Mouse (Mus musculus) kidney, postnatal 0 days (tissue): ENCODE results near the gene Rtp2. TPM values are rescaled to one million over a fixed set of nuclear protein-coding genes. Genes with fewer than 3 reads are reported as not detected.

Experiments
- ATAC-seq: fragments of 200-750 bp; cut with Nextera tagmentation; replicated peaks from 2 replicates; pipeline ENCODE4 v1.8.0; 2017; ENCODE audit warnings: low read depth, moderate number of reproducible peaks, moderate TSS enrichment, moderate library complexity; ENCODE audit not compliant: low FRiP score
- DNase-seq: peaks from one replicate; pipeline ENCODE4 v3.0.0-alpha.2; 2016; ENCODE audit warnings: low spot score
- H3K27ac ChIP-seq: fragments of 300-500 bp; sonication (generic); 2 replicates; pipeline ENCODE4 v1.5.1; 2014; ENCODE audit warnings: mild to moderate bottlenecking
- H3K27me3 ChIP-seq: fragments of 300-500 bp; sonication (generic); 2 replicates; pipeline ENCODE4 v1.6.1; 2014; ENCODE audit warnings: low read length, mixed read lengths; ENCODE audit not compliant: insufficient read depth
- H3K36me3 ChIP-seq: fragments of 300-500 bp; sonication (generic); 2 replicates; pipeline ENCODE4 v1.6.1; 2014; ENCODE audit warnings: low read length, mixed read lengths; ENCODE audit not compliant: insufficient read depth
- H3K4me1 ChIP-seq: fragments of 300-500 bp; sonication (generic); replicated peaks from 2 replicates; pipeline ENCODE4 v1.6.1; 2014; ENCODE audit warnings: antibody characterized with exemption, low read length, mixed read lengths; ENCODE audit not compliant: insufficient read depth
- H3K4me2 ChIP-seq: fragments of 300-500 bp; sonication (generic); 2 replicates; pipeline ENCODE4 v1.6.1; 2014; ENCODE audit warnings: mild to moderate bottlenecking, low read length, moderate library complexity, mixed read lengths
- H3K4me3 ChIP-seq: fragments of 300-500 bp; sonication (generic); replicated peaks from 2 replicates; pipeline ENCODE4 v1.5.1; 2014; ENCODE audit warnings: low read depth, low read length
- H3K9ac ChIP-seq: fragments of 300-500 bp; sonication (generic); 2 replicates; pipeline ENCODE4 v1.6.1; 2014; ENCODE audit warnings: low read depth, low read length
- H3K9me3 ChIP-seq: fragments of 300-500 bp; sonication (generic); replicated peaks from 2 replicates; pipeline ENCODE4 v1.6.1; 2016; ENCODE audit warnings: low read length, inconsistent platforms, mixed read lengths
- CTCF ChIP-seq: IDR thresholded peaks from 2 replicates; pipeline ENCODE4 v1.5.1; 2016; ENCODE audit warnings: antibody characterized with exemption, low read depth, mild to moderate bottlenecking, moderate library complexity
- WGBS: fragments of 180-500 bp; shearing (Covaris S2); extraction: QIAGEN DNeasy Blood & Tissue Kit; methylation state at CpG from one replicate; pipeline ENCODE4 v1.1.7; 2014; 5-methylcytosine and 5-hydroxymethylcytosine counted together
- polyA plus RNA-seq: library from polyadenylated mRNA; unstranded; fragments of >200 nt; fragmentation: Nextera tagmentation; extraction: Ambion mirVana; gene quantifications from 2 replicates; pipeline ENCODE4 v1.2.1, GENCODE M21; 2015

The Rtp2 gene
- polyA plus RNA-seq, 1 experiment from 2014 or later, result not detected

GRCm38 (mm10) chr16:23898840-23899239, 33.4 kb downstream of the Rtp2 start:
- Histone ChIP-seq H3K36me3 (no peaks in the 10 kb centered on the region), H3K27ac (no peak overlapping the region), H3K27me3 (no peaks in the 10 kb centered on the region), H3K4me2 (peak overlapping the region; percentile 54), H3K9ac (no peak overlapping the region), H3K4me3 (no peak overlapping the region; the same call in 1 of the 2 replicates), H3K4me1 (no peaks in the 10 kb centered on the region), H3K9me3 (no peaks in the 10 kb centered on the region)
- DNase-seq (peak; percentile 91), ATAC-seq (no peak; the same call in 1 of the 2 replicates)
- whole genome bisulfite sequencing, result 11% methylated on average over 12 of the region's 12 CpGs
- peak; percentile 87 for TF ChIP-seq CTCF

- H3K27me3 ChIP-seq, result no peaks in the 10 kb centered on the region; the same call in 1 of the 2 replicates
- no peaks in the 10 kb centered on the region for H3K9me3 ChIP-seq
- H3K36me3 ChIP-seq, result no peaks in the 10 kb centered on the region
- H3K4me3 ChIP-seq, result peak overlapping the region; percentile 8; the same call in 1 of the 2 replicates
- DNase-seq (peak; percentile 95), ATAC-seq (peak; percentile 68; the same call in 1 of the 2 replicates)
- peak; percentile 87 for TF ChIP-seq CTCF
- H3K4me2 ChIP-seq, result peak overlapping the region; percentile 54
- no peaks in the 10 kb centered on the region for H3K4me1 ChIP-seq
- H3K9ac ChIP-seq, result no peak overlapping the region
- 3% methylated on average over 15 of the region's 15 CpGs for WGBS
- H3K27ac ChIP-seq, result no peak overlapping the region
Measured at GRCm38 (mm10) chr16:23897984-23898586, 34.1 kb downstream of the Rtp2 start.

- Histone ChIP-seq H3K4me1 (no peaks in the 10 kb centered on the region), H3K27me3 (no peaks in the 10 kb centered on the region; the same call in 1 of the 2 replicates), H3K9ac (no peak overlapping the region), H3K4me3 (peak overlapping the region; percentile 8; the same call in 1 of the 2 replicates), H3K4me2 (peak overlapping the region; percentile 54), H3K9me3 (no peaks in the 10 kb centered on the region), H3K36me3 (no peaks in the 10 kb centered on the region), H3K27ac (no peak overlapping the region)
- TF ChIP-seq CTCF, result no peak
- no peak for ATAC-seq
- DNase-seq, result peak; percentile 13
- 23% methylated on average over 5 of the region's 5 CpGs for WGBS
Measured at GRCm38 (mm10) chr16:23897486-23897885, 34.7 kb downstream of the Rtp2 start.

GRCm38 (mm10) chr16:23895135-23895534, 37.1 kb downstream of the Rtp2 start:
- peaks cover 11% of the 10 kb centered on the region for H3K27me3 ChIP-seq
- no peak for TF ChIP-seq CTCF
- H3K4me3 ChIP-seq, result no peak overlapping the region
- no peak overlapping the region for H3K9ac ChIP-seq
- DNase-seq (no peak), ATAC-seq (no peak)
- 82% methylated on average over 3 of the region's 3 CpGs for WGBS
- no peaks in the 10 kb centered on the region for H3K4me1 ChIP-seq
- no peaks in the 10 kb centered on the region for H3K36me3 ChIP-seq
- no peak overlapping the region for H3K4me2 ChIP-seq
- H3K9me3 ChIP-seq, result no peaks in the 10 kb centered on the region
- H3K27ac ChIP-seq, result no peak overlapping the region

GRCm38 (mm10) chr16:23890636-23891035, 41.6 kb downstream of the Rtp2 start, which contains the start of gene Sst:
Gene Sst (minus strand): TSS chr16:23890958.
- DNase-seq (no peak), ATAC-seq (no peak)
- Histone ChIP-seq H3K4me2 (no peak within 1 kb of the TSS), H3K36me3 (no peaks in the 10 kb centered on the region), H3K27me3 (peaks cover 11% of the 10 kb centered on the region), H3K9ac (no peak within 1 kb of the TSS), H3K4me1 (no peaks in the 10 kb centered on the region), H3K4me3 (no peak within 1 kb of the TSS), H3K27ac (no peak within 1 kb of the TSS), H3K9me3 (no peaks in the 10 kb centered on the region)
- no peak for TF ChIP-seq CTCF
- 4% methylated on average over 26 of the region's 26 CpGs for WGBS

- H3K4me3 ChIP-seq, result no peak overlapping the region
- no peaks in the 10 kb centered on the region for H3K4me1 ChIP-seq
- no peak overlapping the region for H3K27ac ChIP-seq
- DNase-seq, result peak; percentile 66
- no peaks in the 10 kb centered on the region for H3K9me3 ChIP-seq
- H3K9ac ChIP-seq, result no peak overlapping the region
- no peak overlapping the region for H3K4me2 ChIP-seq
- no peak for TF ChIP-seq CTCF
- no peaks in the 10 kb centered on the region for H3K36me3 ChIP-seq
- 11% methylated on average over 9 of the region's 9 CpGs for WGBS
- no peak for ATAC-seq
- peaks cover 11% of the 10 kb centered on the region for H3K27me3 ChIP-seq
Measured at GRCm38 (mm10) chr16:23890151-23890550, 42.0 kb downstream of the Rtp2 start.
